Mouse (Mus musculus): ENCODE measurements at regions not wholly inside any gene's neighbourhood (a gene's known extent, or its start where the extent isn't known, plus 50 kb on each side); places are given as distances from the start of the nearest gene placed in this dataset.
A peak's percentile ranks its signal among the peaks of the same experiment; 100 is the strongest.

- DNase-seq = peak; percentile 91
Measured at GRCm38 (mm10) chr1:110400051-110400450, 417.8 kb downstream of the Cdh7 start.

- no peak for DNase-seq
Measured at GRCm38 (mm10) chr1:110447742-110448312, 465.6 kb downstream of the Cdh7 start.

GRCm38 (mm10) chr1:110483476-110483875 is 493.9 kb downstream of the Cdh19 start:
- DNase-seq = no peak

- peak; percentile 1 to 5 for DNase-seq
Measured at GRCm38 (mm10) chr1:110489372-110489771, 488.0 kb downstream of the Cdh19 start.

Data from cerebellum, postnatal 10 days (tissue).